In the genomic region with DNA sequence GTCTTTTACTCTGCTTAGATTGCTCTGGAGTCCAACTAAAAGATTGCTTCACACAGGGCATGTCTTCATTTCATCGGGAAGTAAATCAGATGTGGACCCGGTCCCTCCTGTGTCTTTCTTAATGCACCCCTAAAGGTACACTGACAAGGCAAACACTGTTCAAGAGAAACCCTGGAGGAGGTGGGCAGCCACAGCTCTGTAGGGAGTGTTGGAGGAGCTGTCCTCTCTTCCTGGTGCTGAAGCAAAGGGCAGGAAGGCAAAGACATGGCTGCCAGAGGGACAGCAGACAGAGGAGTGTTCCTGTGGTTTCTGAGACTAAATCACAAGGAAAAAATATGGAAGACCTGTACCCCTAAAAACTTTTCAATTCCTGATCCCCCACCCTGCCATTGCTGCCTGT, we compare ENCODE assay signal across 7 mouse cellular contexts. TPM values are rescaled to one million over a fixed set of nuclear protein-coding genes. Genes with fewer than 3 reads are reported as not detected.
A peak's percentile ranks its signal among the peaks of the same experiment; 100 is the strongest.
DNase-seq lines count a peak whose midpoint lies in the region; ATAC-seq lines count a peak whose summit lies in the region.

No protein-coding gene starts in this region.

- no peak overlapping the region for H3K27ac ChIP-seq in embryonic facial prominence, embryonic 11.5 days (replicated peaks; ENCODE audit: low read depth, low read length)
- H3K27ac ChIP-seq in limb, embryonic 10.5 days: no peak overlapping the region

- H3K9me3 ChIP-seq in embryonic facial prominence, embryonic 11.5 days (replicated peaks; ENCODE audit: control insufficient read depth, low read length): no peaks in the 10 kb centered on the region
- H3K9me3 ChIP-seq in limb, embryonic 10.5 days (replicated peaks): no peaks in the 10 kb centered on the region

- H3K27me3 ChIP-seq in embryonic facial prominence, embryonic 11.5 days (ENCODE audit: control insufficient read depth, insufficient read depth, low read length): peaks cover 10% of the 10 kb centered on the region
- peaks cover 44% of the 10 kb centered on the region for H3K27me3 ChIP-seq in limb, embryonic 10.5 days (ENCODE audit: low read depth, poor library complexity, severe bottlenecking)

- H3K36me3 ChIP-seq in embryonic facial prominence, embryonic 11.5 days (replicated peaks; ENCODE audit: control insufficient read depth, insufficient read depth, low read depth, low read length): no peaks in the 10 kb centered on the region
- H3K36me3 ChIP-seq in limb, embryonic 10.5 days: no peaks in the 10 kb centered on the region

- WGBS in embryonic facial prominence, embryonic 11.5 days: 28% methylated on average over 2 of the region's 2 CpGs
- WGBS in limb, embryonic 10.5 days: 40% methylated on average over 2 of the region's 2 CpGs

- no peak overlapping the region for H3K4me2 ChIP-seq in embryonic facial prominence, embryonic 11.5 days (ENCODE audit: low read depth, low read length)

- peaks cover 3% of the 10 kb centered on the region; the same call in 1 of the 2 replicates for H3K4me1 ChIP-seq in embryonic facial prominence, embryonic 11.5 days (ENCODE audit: control insufficient read depth, insufficient read depth, low read length)
- H3K4me1 ChIP-seq in limb, embryonic 10.5 days: peaks cover 9% of the 10 kb centered on the region

- ATAC-seq in embryonic facial prominence, embryonic 11.5 days (replicated peaks; ENCODE audit: insufficient number of reproducible peaks, low FRiP score, low TSS enrichment, low read depth): no peak
- ATAC-seq in granulocyte monocyte progenitor cell, adult 5-6 weeks (replicated peaks; ENCODE audit: poor library complexity, severe bottlenecking): no peak

- H3K4me3 ChIP-seq in embryonic facial prominence, embryonic 11.5 days (ENCODE audit: low read depth, low read length): no peak overlapping the region
- H3K4me3 ChIP-seq in limb, embryonic 10.5 days: no peak overlapping the region

- peak; percentile 56 for DNase-seq in 3T3-L1 (ENCODE audit: low read depth, low spot score)
- peak; percentile 4 for DNase-seq in 416B (ENCODE audit: low read depth)
- peak; percentile 84 for DNase-seq in embryonic facial prominence, embryonic 11.5 days (ENCODE audit: low spot score)
- peak; percentile 80 for DNase-seq in limb, embryonic 10.5 days (ENCODE audit: low spot score)
- peak; percentile 56 for DNase-seq in ovary, postnatal 14 days (ENCODE audit: low spot score)
- no peak for DNase-seq in spleen, adult 12 weeks (ENCODE audit: low spot score)

- no peak overlapping the region for H3K9ac ChIP-seq in embryonic facial prominence, embryonic 11.5 days (replicated peaks; ENCODE audit: low read length)

RNA-seq across cellular contexts. Expression of a gene that starts 31.1 kb away (rescaled TPM):
- 12.6 and 13.8 TPM in 2 replicates for polyA plus RNA-seq in embryonic facial prominence, embryonic 11.5 days (2014; fragmentation: Nextera tagmentation; extraction: Ambion mirVana)
- polyA plus RNA-seq in limb, embryonic 10.5 days (2016; fragmentation: Nextera tagmentation; extraction: Ambion mirVana): 0.49 and 2.0 TPM in 2 replicates
- total RNA-seq in granulocyte monocyte progenitor cell, adult 5-6 weeks (2014; fragmentation: Nextera tagmentation): 0.56 TPM in 1 of 2 replicates, not detected in the other
- total RNA-seq in granulocyte monocyte progenitor cell, adult 5-6 weeks (2017): 0.65 TPM in 1 of 2 replicates, not detected in the other
